ENCODE assay signal across 9 mouse cellular contexts in the genomic region with DNA sequence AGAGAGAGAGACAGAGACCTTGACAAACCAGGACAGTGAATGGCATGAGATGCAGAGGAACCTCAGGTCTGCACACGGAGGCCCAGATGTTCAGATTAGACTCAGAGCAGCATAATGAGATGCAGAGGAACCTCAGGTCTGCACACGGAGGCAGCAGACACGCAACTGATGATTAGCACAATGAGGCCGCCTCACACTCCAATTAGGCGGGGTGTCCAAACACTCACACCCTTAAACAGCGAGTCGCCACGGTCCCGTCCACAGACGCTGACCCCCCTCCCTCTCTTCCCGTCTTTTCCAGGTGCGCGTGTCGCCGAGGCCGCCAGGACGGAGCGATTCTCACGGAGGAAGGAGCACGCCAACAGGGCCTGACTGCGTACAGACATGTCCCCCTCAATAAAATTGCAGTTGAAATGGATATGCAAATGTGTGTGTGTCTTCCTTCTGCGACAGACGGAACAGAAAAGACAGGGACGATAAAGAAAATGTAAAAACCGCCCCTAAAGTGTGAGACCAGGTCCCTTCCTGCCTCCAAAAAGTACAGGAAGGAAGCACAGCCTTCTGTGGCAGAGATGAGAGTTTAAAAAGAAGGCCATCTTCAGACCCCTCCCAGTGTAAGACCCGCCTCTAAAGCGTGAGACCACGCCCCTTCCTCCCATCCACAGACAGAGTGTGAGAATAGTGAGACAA. TPM values are rescaled to one million over a fixed set of nuclear protein-coding genes. Genes with fewer than 3 reads are reported as not detected.
A peak's percentile ranks its signal among the peaks of the same experiment; 100 is the strongest.
DNase-seq lines count a peak whose midpoint lies in the region; ATAC-seq and TF ChIP-seq lines count a peak whose summit lies in the region.
"Not testable (repeated sequence)": the region's sequence is repeated elsewhere in the genome, so short reads cannot be mapped to it uniquely, and the experiment has no call there.
"Had no signal": no experiment of that assay in that cellular context is flagged by ENCODE, and none has a peak within 500 bp of the region (broad histone marks: within the 10 kb centered on the region; RNA-seq: fewer than 3 reads in every experiment).

No protein-coding gene starts in this region.

- not testable (repeated sequence) for H3K27me3 ChIP-seq in CH12.LX (replicated peaks); forebrain, embryonic 11.5 days (ENCODE audit: control insufficient read depth, insufficient read depth, low read length); heart, embryonic 13.5 days (replicated peaks); kidney, embryonic 15.5 days; liver, embryonic 13.5 days; neural tube, embryonic 12.5 days (replicated peaks)

- peak; percentile 21 for ATAC-seq in cerebellum, adult (ENCODE audit: insufficient number of reproducible peaks, low FRiP score, low TSS enrichment)
- ATAC-seq in forebrain, embryonic 11.5 days (replicated peaks; ENCODE audit: low FRiP score), result peak; percentile 42
- peak; percentile 32 for ATAC-seq in heart, embryonic 13.5 days (ENCODE audit: extremely low read depth, insufficient number of reproducible peaks, low FRiP score, low TSS enrichment)
- peak; percentile 23 for ATAC-seq in kidney, embryonic 15.5 days (replicated peaks; ENCODE audit: low FRiP score)
- peak; percentile 8; the same call in 1 of the 2 replicates for ATAC-seq in liver, embryonic 13.5 days (ENCODE audit: low read depth)
- 0 out of 2 replicates have a peak, but pooled peaks have one; percentile 14 for ATAC-seq in neural tube, embryonic 12.5 days (ENCODE audit: low FRiP score, low read depth)

- TF ChIP-seq CTCF in CH12.LX (conservative IDR thresholded peaks at IDR 0.05 in 1 of 2, IDR thresholded peaks at IDR 0.05 in 1 of 2; ENCODE audit: low read depth in 2 of 2, low read length in 2 of 2), result not testable (repeated sequence)

- not testable (repeated sequence) for TF ChIP-seq POLR2A in CH12.LX (IDR thresholded peaks at IDR 0.05; ENCODE audit: low read depth, low read length)

- not testable (repeated sequence) for H3K27ac ChIP-seq in CH12.LX (ENCODE audit: insufficient read depth, low read depth); forebrain, embryonic 11.5 days (ENCODE audit: low read depth, low read length); heart, embryonic 13.5 days (replicated peaks); kidney, embryonic 15.5 days; liver, embryonic 13.5 days; neural tube, embryonic 12.5 days

- in situ Hi-C loops in CH12.LX (cut with MboI; ENCODE audit: low pct_ligation_motif_present, low pct_unique_long_range_greater_than_20kb, low sequenced_read_pairs), result not testable (repeated sequence)

- DNase-seq in CH12.LX (ENCODE audit: extremely low read depth), result peak; percentile 96
- DNase-seq in forebrain, embryonic 11.5 days (ENCODE audit: low spot score), result peak; percentile 87
- DNase-seq in liver, embryonic 13.5 days, result peak; percentile 35
- peak; percentile 69 for DNase-seq in testis, postnatal 10 days (ENCODE audit: low spot score)

- peak overlapping the region in 1 of 3 experiments; percentile 0 for H3K4me3 ChIP-seq in CH12.LX (replicated peaks in 1 of 3; ENCODE audit: low read depth in 2 of 3, low read length in 2 of 3, poor library complexity in 1 of 3)
- not testable (repeated sequence) for H3K4me3 ChIP-seq in forebrain, embryonic 11.5 days (ENCODE audit: low read depth, low read length); heart, embryonic 13.5 days; kidney, embryonic 15.5 days (replicated peaks); liver, embryonic 13.5 days (replicated peaks)
- H3K4me3 ChIP-seq in neural tube, embryonic 12.5 days, result 0 out of 2 replicates have a peak overlapping the region, but pooled peaks have one; percentile 0

- H3K9me3 ChIP-seq in CH12.LX (replicated peaks; ENCODE audit: low read length), result peaks cover 42% of the 10 kb centered on the region
- peaks cover 38% of the 10 kb centered on the region for H3K9me3 ChIP-seq in forebrain, embryonic 11.5 days (ENCODE audit: control insufficient read depth, low read length)
- H3K9me3 ChIP-seq in heart, embryonic 13.5 days, result peaks cover 42% of the 10 kb centered on the region
- peaks cover 38% of the 10 kb centered on the region for H3K9me3 ChIP-seq in kidney, embryonic 15.5 days (replicated peaks)
- H3K9me3 ChIP-seq in liver, embryonic 13.5 days (replicated peaks), result peaks cover 45% of the 10 kb centered on the region
- peaks cover 41% of the 10 kb centered on the region for H3K9me3 ChIP-seq in neural tube, embryonic 12.5 days

- not testable (repeated sequence) for H3K4me2 ChIP-seq in CH12.LX (ENCODE audit: insufficient read depth, low read depth, poor library complexity, severe bottlenecking); forebrain, embryonic 11.5 days (ENCODE audit: low read depth, low read length, severe bottlenecking); heart, embryonic 13.5 days; kidney, embryonic 15.5 days; liver, embryonic 13.5 days; neural tube, embryonic 12.5 days (replicated peaks)

- dilution Hi-C loops in CH12.LX (cut with MboI; ENCODE audit: extremely low pct_ligation_motif_present, extremely low pct_unique_long_range_greater_than_20kb, low sequenced_read_pairs), result not testable (repeated sequence)

- 76% methylated on average over 28 of the region's 28 CpGs for WGBS in forebrain, embryonic 11.5 days
- 68% methylated on average over 28 of the region's 28 CpGs for WGBS in heart, embryonic 13.5 days
- WGBS in kidney, embryonic 15.5 days, result 73% methylated on average over 28 of the region's 28 CpGs
- WGBS in liver, embryonic 13.5 days (ENCODE audit: insufficient replicate concordance), result 64% methylated on average over 28 of the region's 28 CpGs
- WGBS in neural tube, embryonic 12.5 days, result 73% methylated on average over 28 of the region's 28 CpGs

- H3K79me2 ChIP-seq in CH12.LX (replicated peaks; ENCODE audit: control insufficient read depth, extremely low read depth, insufficient read depth, poor library complexity, severe bottlenecking), result not testable (repeated sequence)

- H3K4me1 ChIP-seq in CH12.LX (ENCODE audit: control insufficient read depth in 1 of 2, insufficient read depth in 2 of 2); forebrain, embryonic 11.5 days (replicated peaks; ENCODE audit: control insufficient read depth, insufficient read depth, low read length); heart, embryonic 13.5 days; kidney, embryonic 15.5 days; liver, embryonic 13.5 days (replicated peaks); neural tube, embryonic 12.5 days: not testable (repeated sequence)

- peaks cover 29 to 40% of the 10 kb centered on the region in 2 experiments for H3K36me3 ChIP-seq in CH12.LX (replicated peaks in 1 of 2; ENCODE audit: control insufficient read depth in 1 of 2, insufficient read depth in 1 of 2, low read length in 1 of 2)
- H3K36me3 ChIP-seq in forebrain, embryonic 11.5 days (ENCODE audit: control insufficient read depth, insufficient read depth, low read length), result peaks cover 32% of the 10 kb centered on the region
- peaks cover 41% of the 10 kb centered on the region for H3K36me3 ChIP-seq in heart, embryonic 13.5 days
- H3K36me3 ChIP-seq in kidney, embryonic 15.5 days, result peaks cover 42% of the 10 kb centered on the region
- H3K36me3 ChIP-seq in liver, embryonic 13.5 days, result peaks cover 43% of the 10 kb centered on the region
- H3K36me3 ChIP-seq in neural tube, embryonic 12.5 days, result peaks cover 38% of the 10 kb centered on the region

- not testable (repeated sequence) for TF ChIP-seq RAD21 in CH12.LX (IDR thresholded peaks at IDR 0.05; ENCODE audit: low read depth, low read length)

- not testable (repeated sequence) for TF ChIP-seq EP300 in CH12.LX (IDR thresholded peaks at IDR 0.05; ENCODE audit: low read length)

- not testable (repeated sequence) for H3K9ac ChIP-seq in CH12.LX (ENCODE audit: insufficient read depth, low read depth); forebrain, embryonic 11.5 days (ENCODE audit: low read length); heart, embryonic 13.5 days; kidney, embryonic 15.5 days; liver, embryonic 13.5 days; neural tube, embryonic 12.5 days

RNA-seq across cellular contexts. Expression of gene Gm21860, which starts 15.6 kb away (rescaled TPM):
- not detected in 2 replicates for total RNA-seq in CH12.LX (2012; rRNA removed)
- total RNA-seq in CH12.LX (2014; rRNA removed), result not detected in 2 replicates
- polyA plus RNA-seq in CH12.LX (2012; ENCODE audit: insufficient read length, low read depth), result not detected in 2 replicates
- polyA plus RNA-seq in forebrain, embryonic 11.5 days (2014; fragmentation: Nextera tagmentation; extraction: Ambion mirVana), result not detected in 2 replicates
- not detected in 2 replicates for polyA plus RNA-seq in heart, embryonic 13.5 days (2015; fragmentation: Nextera tagmentation; extraction: Ambion mirVana)
- not detected in 2 replicates for polyA plus RNA-seq in kidney, embryonic 15.5 days (2015; fragmentation: Nextera tagmentation; extraction: Ambion mirVana)
- not detected in 2 replicates for polyA plus RNA-seq in liver, embryonic 13.5 days (2015; fragmentation: Nextera tagmentation; extraction: Ambion mirVana)
- polyA plus RNA-seq in neural tube, embryonic 12.5 days (2016; fragmentation: Nextera tagmentation; extraction: Ambion mirVana), result not detected in 2 replicates
- total RNA-seq: adrenal gland, postnatal 36 days had no signal

RNA-seq across cellular contexts. Expression of gene Gm47283, which starts 45.6 kb away (rescaled TPM):
- total RNA-seq in CH12.LX (2012; rRNA removed) (not detected in 2 replicates), CH12.LX (2014; rRNA removed) (not detected in 2 replicates)
- polyA plus RNA-seq in CH12.LX (2012; ENCODE audit: insufficient read length, low read depth), result not detected in 2 replicates
- polyA plus RNA-seq in forebrain, embryonic 11.5 days (2014; fragmentation: Nextera tagmentation; extraction: Ambion mirVana), result not detected in 2 replicates
- not detected in 2 replicates for polyA plus RNA-seq in heart, embryonic 13.5 days (2015; fragmentation: Nextera tagmentation; extraction: Ambion mirVana)
- polyA plus RNA-seq in kidney, embryonic 15.5 days (2015; fragmentation: Nextera tagmentation; extraction: Ambion mirVana), result not detected in 2 replicates
- not detected in 2 replicates for polyA plus RNA-seq in liver, embryonic 13.5 days (2015; fragmentation: Nextera tagmentation; extraction: Ambion mirVana)
- not detected in 2 replicates for polyA plus RNA-seq in neural tube, embryonic 12.5 days (2016; fragmentation: Nextera tagmentation; extraction: Ambion mirVana)
- total RNA-seq: adrenal gland, postnatal 36 days had no signal

Comparison
In these comparisons a context has a peak if more than half of its experiments do, and no peak if none do; other contexts are left out.
1. DNase-seq: peak in every context shown above with its lines; median percentile 96 in CH12.LX; 87 in forebrain, embryonic 11.5 days; 69 in testis, postnatal 10 days; 35 in liver, embryonic 13.5 days.